ENCODE assay signal across 31 mouse cellular contexts in the genomic region with DNA sequence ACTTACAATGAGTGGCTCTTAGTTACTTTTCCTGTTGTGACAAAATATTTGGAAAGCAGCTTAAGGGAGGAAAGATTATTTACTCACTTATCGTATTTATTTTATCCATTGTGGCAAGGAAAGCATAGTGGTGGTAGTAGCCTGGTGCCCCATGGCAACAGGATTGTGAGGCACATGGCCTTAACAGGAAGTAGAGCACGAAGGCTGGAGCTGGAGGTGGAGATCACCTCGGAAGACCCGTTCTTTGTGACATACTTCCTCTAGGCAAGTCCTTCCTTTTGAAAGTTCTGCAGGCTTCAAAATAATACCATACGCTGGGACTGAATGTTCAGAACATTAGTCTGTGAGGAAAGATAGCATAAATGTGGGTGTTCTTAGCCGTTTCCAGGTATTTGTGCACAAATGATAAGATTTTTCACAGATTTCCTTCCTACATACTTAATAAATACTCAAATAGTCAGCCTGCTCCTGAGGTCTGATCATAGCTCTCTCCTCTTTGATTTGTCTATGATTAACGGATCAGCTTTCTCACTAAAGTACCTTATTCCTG.
DNase-seq lines count a peak whose midpoint lies in the region; ATAC-seq and TF ChIP-seq lines count a peak whose summit lies in the region.
"Had no signal": no experiment of that assay in that cellular context is flagged by ENCODE, and none has a peak within 500 bp of the region (broad histone marks: within the 10 kb centered on the region; RNA-seq: fewer than 3 reads in every experiment).

No protein-coding gene starts in this region.

- no peak overlapping the region for H3K4me2 ChIP-seq in liver, postnatal 0 days (ENCODE audit: low read depth, low read length)
- no peak overlapping the region for H3K4me2 ChIP-seq in liver, embryonic 11.5 days
- H3K4me2 ChIP-seq: embryonic facial prominence, embryonic 12.5 days; forebrain, embryonic 15.5 days; hindbrain, embryonic 13.5 days; liver, embryonic 15.5 days; lung, embryonic 15.5 days; stomach, embryonic 15.5 days had no signal

- 50% methylated on average over 7 of the region's 7 CpGs for WGBS in liver, postnatal 0 days (ENCODE audit: insufficient replicate concordance)
- WGBS in liver, embryonic 11.5 days, result 68% methylated on average over 7 of the region's 7 CpGs

- peak; percentile 91 for TF ChIP-seq EP300 in liver, postnatal 0 days (IDR thresholded peaks at IDR 0.05; ENCODE audit: low read depth)

- H3K27me3 ChIP-seq in liver, postnatal 0 days (ENCODE audit: insufficient read depth, low read length), result no peaks in the 10 kb centered on the region
- no peaks in the 10 kb centered on the region for H3K27me3 ChIP-seq in liver, embryonic 11.5 days (replicated peaks; ENCODE audit: control insufficient read depth, insufficient read depth, low read length)
- H3K27me3 ChIP-seq: embryonic facial prominence, embryonic 12.5 days; forebrain, embryonic 15.5 days; hindbrain, embryonic 13.5 days; liver, embryonic 15.5 days; lung, embryonic 15.5 days; stomach, embryonic 15.5 days had no signal

- H3K4me3 ChIP-seq in liver, postnatal 0 days (ENCODE audit: low read depth, low read length), result no peak overlapping the region
- H3K4me3 ChIP-seq in liver, embryonic 11.5 days (ENCODE audit: low read depth, low read length), result no peak overlapping the region
- no peak overlapping the region for H3K4me3 ChIP-seq in brown adipose tissue, adult 24 weeks (ENCODE audit: insufficient read depth, low read depth, low read length)
- H3K4me3 ChIP-seq: embryonic facial prominence, embryonic 12.5 days; forebrain, embryonic 15.5 days; hindbrain, embryonic 13.5 days; liver, embryonic 15.5 days; lung, embryonic 15.5 days; stomach, embryonic 15.5 days had no signal

- H3K4me1 ChIP-seq in liver, postnatal 0 days (ENCODE audit: insufficient read depth), result 0 out of 2 replicates have a peak, but pooled peaks cover 2% of the 10 kb centered on the region
- no peaks in the 10 kb centered on the region for H3K4me1 ChIP-seq in liver, embryonic 11.5 days (replicated peaks; ENCODE audit: control insufficient read depth, insufficient read depth, low read length)
- H3K4me1 ChIP-seq in brown adipose tissue, adult 24 weeks (ENCODE audit: control insufficient read depth, insufficient read depth, insufficient read length, low read length), result peaks cover 2% of the 10 kb centered on the region; the same call in 1 of the 2 replicates
- H3K4me1 ChIP-seq: embryonic facial prominence, embryonic 12.5 days; hindbrain, embryonic 13.5 days; lung, embryonic 15.5 days; stomach, embryonic 15.5 days had no signal

- no peak for TF ChIP-seq CTCF in liver, postnatal 0 days (IDR thresholded peaks at IDR 0.05; ENCODE audit: low read depth)

- DNase-seq in heart, adult 11 months, result peak; percentile 94
- DNase-seq in heart, postnatal 25 days (ENCODE audit: low spot score), result no peak
- DNase-seq in liver, postnatal 0 days, result no peak
- no peak for DNase-seq in liver, embryonic 11.5 days (ENCODE audit: low spot score)
- DNase-seq in embryo, embryonic 10 days (ENCODE audit: low spot score), result no peak
- DNase-seq: adrenal gland, postnatal 25 days; cerebellum, adult 11 months; cerebellum, adult 9-10 months; cerebellum, postnatal 36 days; embryo, embryonic 11 days; heart, postnatal 4 days; kidney, adult 8-10 months; kidney, postnatal 4 days; layer of hippocampus, adult 9-11 months; liver; lung, postnatal 4 days; midbrain, embryonic 14.5 days; retina, postnatal 1 day; right cerebral cortex, postnatal 25 days; thymus, adult 18-20 months; thymus, postnatal 36 days had no signal

- H3K9me3 ChIP-seq in liver, postnatal 0 days (ENCODE audit: low read length), result no peaks in the 10 kb centered on the region; the same call in 1 of the 2 replicates
- no peaks in the 10 kb centered on the region; the same call in 1 of the 2 replicates for H3K9me3 ChIP-seq in liver, embryonic 11.5 days (ENCODE audit: control insufficient read depth, low read length)
- H3K9me3 ChIP-seq: embryonic facial prominence, embryonic 12.5 days; forebrain, embryonic 15.5 days; hindbrain, embryonic 13.5 days; liver, embryonic 15.5 days; lung, embryonic 15.5 days; stomach, embryonic 15.5 days had no signal

- H3K9ac ChIP-seq in liver, postnatal 0 days (replicated peaks), result no peak overlapping the region
- no peak overlapping the region for H3K9ac ChIP-seq in liver, embryonic 11.5 days (ENCODE audit: low read depth, low read length)
- H3K9ac ChIP-seq: embryonic facial prominence, embryonic 12.5 days; forebrain, embryonic 15.5 days; hindbrain, embryonic 13.5 days; liver, embryonic 15.5 days; lung, embryonic 15.5 days; stomach, embryonic 15.5 days had no signal

- intact Hi-C loops in heart, postnatal 25 days (cut with DNase I), result no loop called here

- 0 out of 2 replicates have a peak, but pooled peaks have one; percentile 21 for ATAC-seq in liver, postnatal 0 days
- no peak for ATAC-seq in liver, embryonic 11.5 days (replicated peaks; ENCODE audit: low FRiP score)
- ATAC-seq in megakaryocyte-erythroid progenitor cell, adult 5-6 weeks (replicated peaks; ENCODE audit: low FRiP score, low TSS enrichment, poor library complexity, severe bottlenecking), result 0 out of 2 replicates have a peak, but pooled peaks have one; percentile 37
- ATAC-seq: forebrain, embryonic 15.5 days; intestine, embryonic 16.5 days had no signal

- H3K27ac ChIP-seq in liver, postnatal 0 days (ENCODE audit: low read depth), result no peak overlapping the region
- no peak overlapping the region for H3K27ac ChIP-seq in liver, embryonic 11.5 days (ENCODE audit: low read depth, low read length)
- H3K27ac ChIP-seq in brown adipose tissue, adult 24 weeks (replicated peaks; ENCODE audit: low read depth, low read length), result peak overlapping the region; percentile 50
- H3K27ac ChIP-seq: embryonic facial prominence, embryonic 12.5 days; forebrain, embryonic 15.5 days; hindbrain, embryonic 13.5 days; kidney, postnatal 0 days; liver, embryonic 15.5 days; lung, embryonic 15.5 days; stomach, embryonic 15.5 days had no signal

- no peaks in the 10 kb centered on the region for H3K36me3 ChIP-seq in liver, postnatal 0 days (replicated peaks; ENCODE audit: insufficient read depth, low read length)
- H3K36me3 ChIP-seq in liver, embryonic 11.5 days (ENCODE audit: control insufficient read depth, insufficient read depth, low read length), result no peaks in the 10 kb centered on the region
- H3K36me3 ChIP-seq: lung, embryonic 15.5 days; stomach, embryonic 15.5 days had no signal
